Mouse (Mus musculus): ENCODE data around the gene Gramd4.

DNA sequence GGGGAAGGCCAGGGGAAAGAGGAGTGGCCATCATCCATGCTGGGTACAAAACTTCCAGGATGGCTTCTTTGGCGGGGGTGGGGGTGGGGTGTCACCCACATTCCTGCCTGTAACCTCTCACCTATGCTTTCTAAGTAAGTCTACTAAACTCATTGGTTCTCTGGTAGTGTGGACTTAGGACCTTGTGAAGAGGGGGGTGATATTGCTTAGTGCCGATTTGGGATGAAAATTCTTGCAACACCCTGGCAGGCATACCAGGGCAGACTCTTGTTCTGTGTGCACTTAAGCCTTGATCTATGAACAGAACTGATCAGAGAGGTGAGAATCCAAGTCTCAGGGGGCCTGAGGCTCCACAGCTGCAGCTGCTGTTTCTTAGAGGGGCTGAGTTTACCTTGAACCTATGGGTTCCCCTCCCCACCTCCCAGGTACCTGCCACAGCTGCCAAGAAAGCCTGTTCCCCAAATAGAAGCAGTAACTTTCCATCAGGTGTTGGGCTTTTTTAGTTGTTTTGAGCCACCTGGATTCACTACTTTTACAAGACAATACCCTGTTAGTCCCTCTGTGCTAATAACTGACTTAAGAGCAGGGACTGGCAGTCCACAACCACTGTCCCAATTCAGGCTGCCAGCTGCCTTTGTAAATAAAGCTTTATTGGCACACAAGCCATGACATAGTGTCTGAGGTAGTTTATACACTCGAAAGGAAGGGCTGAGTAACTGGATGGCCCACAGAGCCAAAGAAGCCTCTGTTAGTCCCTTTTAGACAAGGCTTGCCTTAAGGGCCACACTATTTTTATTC is 118.0 kb downstream of the Gramd4 start:
- TF ChIP-seq ZC3H11A (IDR thresholded peaks at IDR 0.05; ENCODE audit: borderline replicate concordance, low read depth, low read length) (no peak), ZNF384 (IDR thresholded peaks at IDR 0.05; ENCODE audit: low read depth, low read length) (no peak), CHD2 (IDR thresholded peaks at IDR 0.05; ENCODE audit: low read depth, low read length) (no peak), HCFC1 (IDR thresholded peaks at IDR 0.05; ENCODE audit: borderline replicate concordance, insufficient read depth, low read length) (no peak)

Measured in ES-E14 (cell line).